Mouse (Mus musculus) CH12.LX (cell line): ENCODE data around the gene Elavl3. TPM values are rescaled to one million over a fixed set of nuclear protein-coding genes. Genes with fewer than 3 reads are reported as not detected.
A peak's percentile ranks its signal among the peaks of the same experiment; 100 is the strongest.

Source experiments
- DNase-seq: peaks from one replicate; pipeline ENCODE4 v3.0.0-alpha.2; 2013; ENCODE audit errors: extremely low read depth
- H3K27ac ChIP-seq: 2 replicates; pipeline ENCODE4 v1.5.1; 2012; ENCODE audit warnings: low read depth, mild to moderate bottlenecking, control low read depth, moderate library complexity; ENCODE audit not compliant: insufficient read depth
- H3K27me3 ChIP-seq: replicated peaks from 2 replicates; pipeline ENCODE3; 2012; ENCODE audit warnings: inconsistent platforms
- H3K36me3 ChIP-seq, 2 experiments: replicated peaks in 1 of 2; 2 replicates each; pipeline versions ENCODE3 to v1.6.1; 2012; ENCODE audit warnings: inconsistent platforms in 1 of 2, low read length in 1 of 2, mild to moderate bottlenecking in 1 of 2, mixed read lengths in 1 of 2, moderate library complexity in 1 of 2; ENCODE audit not compliant: control insufficient read depth in 1 of 2, insufficient read depth in 1 of 2
- H3K4me1 ChIP-seq, 2 experiments: 2 replicates each; pipeline ENCODE4 v1.6.1; 2012; ENCODE audit warnings: inconsistent platforms in 1 of 2, moderate library complexity in 1 of 2; ENCODE audit not compliant: insufficient read depth in 2 of 2, control insufficient read depth in 1 of 2
- H3K4me2 ChIP-seq: 2 replicates; pipeline ENCODE4 v1.6.1; 2012; ENCODE audit warnings: low read depth, mild to moderate bottlenecking, control low read depth; ENCODE audit not compliant: poor library complexity, insufficient read depth, severe bottlenecking
- H3K4me3 ChIP-seq, 3 experiments: fragments of 150-350 bp in 1 of 3; sonication (generic) in 1 of 3; replicated peaks in 1 of 3; 2 replicates each; pipeline versions ENCODE3 to v1.5.1; 2011 to 2012; ENCODE audit warnings: low read depth in 2 of 3, low read length in 2 of 3, mild to moderate bottlenecking in 2 of 3, moderate library complexity in 2 of 3, control low read depth in 1 of 3, improper control_type of control experiment in 1 of 3, inconsistent platforms in 1 of 3, mixed read lengths in 1 of 3; ENCODE audit not compliant: poor library complexity in 1 of 3
- H3K79me2 ChIP-seq: replicated peaks from 2 replicates; pipeline ENCODE4 v1.6.1; 2012; ENCODE audit warnings: mild to moderate bottlenecking, moderate library complexity; ENCODE audit not compliant: control insufficient read depth, poor library complexity, insufficient read depth, severe bottlenecking; ENCODE audit errors: extremely low read depth
- H3K9ac ChIP-seq: 2 replicates; pipeline ENCODE4 v1.6.1; 2012; ENCODE audit warnings: low read depth, mild to moderate bottlenecking, control low read depth, moderate library complexity; ENCODE audit not compliant: insufficient read depth
- H3K9me3 ChIP-seq: replicated peaks from 2 replicates; pipeline ENCODE3; 2012; ENCODE audit warnings: low read length, inconsistent platforms, mixed read lengths
- BHLHE40 ChIP-seq: IDR thresholded peaks from 2 replicates; pipeline ENCODE4 v1.6.1; 2011; ENCODE audit warnings: mild to moderate bottlenecking, low read depth, low read length, improper control_type of control experiment
- CHD1 ChIP-seq: IDR thresholded peaks from 2 replicates; pipeline ENCODE4 v1.6.1; 2012; ENCODE audit warnings: low read depth, low read length, improper control_type of control experiment, inconsistent platforms
- CHD2 ChIP-seq: IDR thresholded peaks from 2 replicates; pipeline ENCODE4 v1.6.1; 2011; ENCODE audit warnings: low read length, improper control_type of control experiment
- CTCF ChIP-seq, 2 experiments: IDR thresholded peaks in 1 of 2; conservative IDR thresholded peaks in 1 of 2; 2 replicates each; pipeline ENCODE4 v1.5.1; 2011 to 2012; ENCODE audit warnings: low read depth in 2 of 2, low read length in 2 of 2, improper control_type of control experiment in 1 of 2, inconsistent platforms in 1 of 2, mild to moderate bottlenecking in 1 of 2, moderate library complexity in 1 of 2
- E2F4 ChIP-seq: IDR thresholded peaks from 2 replicates; pipeline ENCODE4 v1.6.1; 2011; ENCODE audit warnings: low read depth, low read length, improper control_type of control experiment; ENCODE audit not compliant: insufficient replicate concordance
- ELF1 ChIP-seq: IDR thresholded peaks from 2 replicates; pipeline ENCODE4 v1.6.1; 2014; ENCODE audit warnings: low read depth, mild to moderate bottlenecking, inconsistent platforms, low read length, improper control_type of control experiment
- EP300 ChIP-seq: IDR thresholded peaks from 2 replicates; pipeline ENCODE4 v1.6.1; 2011; ENCODE audit warnings: low read length, improper control_type of control experiment
- ETS1 ChIP-seq: conservative IDR thresholded peaks from 2 replicates; pipeline ENCODE4 v1.6.1; 2012; ENCODE audit warnings: low read depth, mild to moderate bottlenecking, inconsistent platforms, low read length, improper control_type of control experiment, moderate library complexity
- GABPA ChIP-seq: IDR thresholded peaks from 2 replicates; pipeline ENCODE4 v1.6.1; 2012; ENCODE audit warnings: low read depth, low read length, improper control_type of control experiment, inconsistent platforms; ENCODE audit not compliant: insufficient replicate concordance
- HCFC1 ChIP-seq: IDR thresholded peaks from 2 replicates; pipeline ENCODE4 v1.6.1; 2012; ENCODE audit warnings: low read depth, mild to moderate bottlenecking, inconsistent platforms, low read length, improper control_type of control experiment
- IRF4 ChIP-seq: IDR thresholded peaks from 2 replicates; pipeline ENCODE4 v1.6.1; 2014; ENCODE audit warnings: low read depth, mild to moderate bottlenecking, inconsistent platforms, low read length, improper control_type of control experiment
- JUN ChIP-seq: IDR thresholded peaks from 2 replicates; pipeline ENCODE4 v1.6.1; 2011; ENCODE audit warnings: low read depth, mild to moderate bottlenecking, low read length, improper control_type of control experiment, moderate library complexity; ENCODE audit not compliant: insufficient read depth
- JUND ChIP-seq: conservative IDR thresholded peaks from 2 replicates; pipeline ENCODE4 v1.6.1; 2011; ENCODE audit warnings: low read depth, low read length, improper control_type of control experiment
- KAT2A ChIP-seq: IDR thresholded peaks from 2 replicates; pipeline ENCODE4 v1.6.1; 2012; ENCODE audit warnings: low read length, improper control_type of control experiment, inconsistent platforms; ENCODE audit not compliant: insufficient replicate concordance
- MAFK ChIP-seq: IDR thresholded peaks from 2 replicates; pipeline ENCODE4 v1.6.1; 2011; ENCODE audit warnings: low read length, improper control_type of control experiment; ENCODE audit not compliant: insufficient replicate concordance
- MAX ChIP-seq: IDR thresholded peaks from 2 replicates; pipeline ENCODE4 v1.6.1; 2011; ENCODE audit warnings: low read length, improper control_type of control experiment
- MAZ ChIP-seq: IDR thresholded peaks from 2 replicates; pipeline ENCODE4 v1.6.1; 2012; ENCODE audit warnings: low read depth, mild to moderate bottlenecking, inconsistent platforms, low read length, improper control_type of control experiment, moderate library complexity
- MEF2A ChIP-seq: IDR thresholded peaks from 2 replicates; pipeline ENCODE4 v1.6.1; 2014; ENCODE audit warnings: low read depth, mild to moderate bottlenecking, inconsistent platforms, low read length, improper control_type of control experiment, borderline replicate concordance
- MXI1 ChIP-seq: IDR thresholded peaks from 2 replicates; pipeline ENCODE4 v1.6.1; 2011; ENCODE audit warnings: mild to moderate bottlenecking, low read depth, low read length, improper control_type of control experiment
- MYC ChIP-seq: IDR thresholded peaks from 2 replicates; pipeline ENCODE4 v1.6.1; 2011; ENCODE audit warnings: low read depth, mild to moderate bottlenecking, improper control_type of control experiment, low read length
- NELFE ChIP-seq: IDR thresholded peaks from 2 replicates; pipeline ENCODE4 v1.6.1; 2011; ENCODE audit warnings: low read depth, low read length, improper control_type of control experiment
- NRF1 ChIP-seq: IDR thresholded peaks from 2 replicates; pipeline ENCODE4 v1.6.1; 2014; ENCODE audit warnings: low read depth, mild to moderate bottlenecking, inconsistent platforms, low read length, improper control_type of control experiment, moderate library complexity
- PAX5 ChIP-seq: IDR thresholded peaks from 2 replicates; pipeline ENCODE4 v1.6.1; 2012; ENCODE audit warnings: low read length, inconsistent platforms, mixed read lengths
- POLR2A ChIP-seq: IDR thresholded peaks from 2 replicates; pipeline ENCODE4 v1.6.1; 2011; ENCODE audit warnings: low read depth, mild to moderate bottlenecking, improper control_type of control experiment, low read length
- POLR2AphosphoS2 ChIP-seq: IDR thresholded peaks from 2 replicates; pipeline ENCODE4 v1.6.1; 2011; ENCODE audit warnings: low read depth, low read length, improper control_type of control experiment
- RAD21 ChIP-seq: IDR thresholded peaks from 2 replicates; pipeline ENCODE4 v1.6.1; 2011; ENCODE audit warnings: low read depth, mild to moderate bottlenecking, low read length, improper control_type of control experiment, moderate library complexity
- RCOR1 ChIP-seq: conservative IDR thresholded peaks from 2 replicates; pipeline ENCODE4 v1.6.1; 2012; ENCODE audit warnings: low read depth, mild to moderate bottlenecking, inconsistent platforms, low read length, improper control_type of control experiment
- SIN3A ChIP-seq: IDR thresholded peaks from 2 replicates; pipeline ENCODE4 v1.6.1; 2012; ENCODE audit warnings: low read length, improper control_type of control experiment, inconsistent platforms
- SMC3 ChIP-seq: IDR thresholded peaks from 2 replicates; pipeline ENCODE4 v1.6.1; 2011; ENCODE audit warnings: low read depth, low read length, improper control_type of control experiment
- TBP ChIP-seq: conservative IDR thresholded peaks from 2 replicates; pipeline ENCODE4 v1.6.1; 2011; ENCODE audit warnings: low read depth, low read length, improper control_type of control experiment
- TCF12 ChIP-seq: IDR thresholded peaks from 2 replicates; pipeline ENCODE4 v1.6.1; 2014; ENCODE audit warnings: low read depth, mild to moderate bottlenecking, inconsistent platforms, low read length, improper control_type of control experiment
- UBTF ChIP-seq: IDR thresholded peaks from 2 replicates; pipeline ENCODE4 v1.6.1; 2012; ENCODE audit warnings: low read depth, mild to moderate bottlenecking, inconsistent platforms, low read length, improper control_type of control experiment, moderate library complexity
- USF1 ChIP-seq: IDR thresholded peaks from 2 replicates; pipeline ENCODE4 v1.6.1; 2014; ENCODE audit warnings: low read depth, mild to moderate bottlenecking, inconsistent platforms, low read length, improper control_type of control experiment
- USF2 ChIP-seq: conservative IDR thresholded peaks from 2 replicates; pipeline ENCODE4 v1.6.1; 2011; ENCODE audit warnings: low read depth, low read length, improper control_type of control experiment
- ZC3H11A ChIP-seq: IDR thresholded peaks from 2 replicates; pipeline ENCODE4 v1.6.1; 2012; ENCODE audit warnings: low read depth, mild to moderate bottlenecking, inconsistent platforms, low read length, improper control_type of control experiment
- ZKSCAN1 ChIP-seq: IDR thresholded peaks from 2 replicates; pipeline ENCODE4 v1.6.1; 2012; ENCODE audit warnings: low read depth, inconsistent platforms, low read length, improper control_type of control experiment, borderline replicate concordance
- ZMIZ1 ChIP-seq: IDR thresholded peaks from 2 replicates; pipeline ENCODE4 v1.6.1; 2012; ENCODE audit warnings: low read depth, mild to moderate bottlenecking, inconsistent platforms, low read length, improper control_type of control experiment
- ZNF384 ChIP-seq: IDR thresholded peaks from 2 replicates; pipeline ENCODE4 v1.6.1; 2012; ENCODE audit warnings: low read depth, low read length, improper control_type of control experiment, inconsistent platforms
- dilution Hi-C: fragments of 300-500 bp; cut with MboI; formaldehyde crosslinking; loops from 2 replicates; pipeline ENCODE4 v1.14.3; 2020; ENCODE audit warnings: low sequenced_read_pairs; ENCODE audit not compliant: extremely low pct_unique_long_range_greater_than_20kb, extremely low pct_ligation_motif_present
- in situ Hi-C: fragments of 300-500 bp; cut with MboI; formaldehyde crosslinking; loops from 3 replicates; pipeline ENCODE4 v1.14.3; 2019; ENCODE audit warnings: low sequenced_read_pairs, low pct_ligation_motif_present, low pct_unique_long_range_greater_than_20kb, mixed read lengths
- polyA plus RNA-seq: library from polyadenylated mRNA; unstranded; fragments of >175 nt; gene quantifications from 2 replicates; pipeline ENCODE4 v1.2.1, GENCODE M21; 2012; ENCODE audit warnings: low read depth; ENCODE audit not compliant: insufficient read length
- total RNA-seq, 2 experiments: library from RNA; depleted of rRNA; stranded (reverse); fragments of 300-350 nt in 1 of 2; fragments of >200 nt in 1 of 2; gene quantifications; 2 replicates each; pipeline ENCODE4 v1.2.3; 2012 to 2014

Gene Elavl3
- total and polyA plus RNA-seq, 3 experiments, result 0.04 to 0.06 TPM; not detected in 1

DNA sequence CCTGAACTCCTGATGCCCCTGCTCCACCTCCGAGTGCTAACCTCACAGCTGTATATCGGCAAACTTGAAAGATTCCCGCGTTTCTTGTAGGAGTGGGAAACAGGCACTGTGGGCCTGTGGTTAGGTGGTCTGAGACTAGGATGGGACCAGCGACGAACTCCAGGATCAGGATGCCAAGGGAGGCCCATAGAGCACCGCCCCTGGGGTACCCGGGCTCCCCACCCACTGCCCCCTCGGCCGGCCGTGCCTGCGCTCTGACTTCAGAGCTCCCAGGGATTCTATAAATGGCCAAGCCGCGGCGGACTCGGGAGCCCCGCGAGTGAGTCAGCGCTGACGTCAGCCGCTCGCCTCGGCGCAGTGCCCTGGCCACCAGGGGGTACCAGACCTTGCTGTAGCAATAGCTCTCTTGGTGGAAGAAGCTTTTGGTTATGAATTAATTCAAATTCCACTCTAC lies 44.1 kb upstream of the Elavl3 start:
- H3K9me3 ChIP-seq, result no peaks in the 10 kb centered on the region
- H3K4me1 ChIP-seq, result peaks cover 4 to 7% of the 10 kb centered on the region in 2 experiments; a peak in 2 of 4 replicates
- H3K79me2 ChIP-seq, result no peaks in the 10 kb centered on the region
- peak; percentile 72 for DNase-seq
- peak overlapping the region; percentile 96 for H3K4me2 ChIP-seq
- H3K9ac ChIP-seq, result peak overlapping the region; percentile 73
- peak overlapping the region; percentile 13 to 59 (median 41) for H3K4me3 ChIP-seq
- H3K36me3 ChIP-seq, result no peaks in the 10 kb centered on the region
- TF ChIP-seq CTCF (conservative IDR thresholded peaks at IDR 0.05 in 1 of 2, IDR thresholded peaks at IDR 0.05 in 1 of 2; ENCODE audit: low read depth in 2 of 2, low read length in 2 of 2) (peak; percentile 43 to 84; a peak in 3 of 4 replicates), MEF2A (peak; percentile 80), SIN3A (no peak), HCFC1 (no peak), MXI1 (no peak), E2F4 (no peak), PAX5 (no peak), ZMIZ1 (no peak), SMC3 (peak; percentile 74), UBTF (no peak), CHD1 (no peak), ZNF384 (no peak), RAD21 (peak; percentile 44), KAT2A (no peak), ZC3H11A (no peak), TCF12 (no peak), NELFE (no peak), MAFK (no peak), USF1 (no peak), CHD2 (no peak), EP300 (no peak), ELF1 (0 out of 2 replicates have a peak, but pooled peaks have one; percentile 16), POLR2AphosphoS2 (no peak), NRF1 (no peak), JUN (peak; percentile 60), MYC (no peak), ETS1 (peak; percentile 22), USF2 (no peak), BHLHE40 (no peak), MAZ (no peak), ZKSCAN1 (no peak), IRF4 (0 out of 2 replicates have a peak, but pooled peaks have one; percentile 4), JUND (peak; percentile 58), GABPA (no peak), RCOR1 (no peak), POLR2A (no peak), TBP (no peak), MAX (no peak)
- peaks cover 38% of the 10 kb centered on the region for H3K27me3 ChIP-seq
- in situ Hi-C loops, result no loop called here
- no peak overlapping the region for H3K27ac ChIP-seq
- dilution Hi-C loops, result no loop called here
